Comparison of ENCODE assay signal across 18 mouse cellular contexts in the genomic region with DNA sequence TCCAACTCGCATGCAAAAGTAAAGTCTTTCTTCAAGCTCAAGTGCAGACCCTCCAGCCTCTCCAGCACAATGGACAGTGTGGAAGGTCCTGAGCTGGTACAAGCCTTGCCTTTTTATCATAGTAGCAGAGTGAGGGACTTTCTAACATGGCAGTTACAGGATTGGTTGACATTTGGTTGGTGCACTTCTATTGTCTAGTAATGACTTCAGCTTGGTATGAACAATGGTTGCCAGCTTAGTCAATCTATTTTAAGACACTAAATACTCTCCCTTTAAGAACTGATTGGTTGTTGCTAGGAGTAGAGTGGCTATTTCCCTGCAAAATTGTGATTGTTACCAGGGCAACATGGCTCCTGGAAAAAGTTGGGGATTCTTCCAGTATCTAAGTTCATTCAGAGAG. TPM values are rescaled to one million over a fixed set of nuclear protein-coding genes. Genes with fewer than 3 reads are reported as not detected.
A peak's percentile ranks its signal among the peaks of the same experiment; 100 is the strongest.
DNase-seq lines count a peak whose midpoint lies in the region; ATAC-seq lines count a peak whose summit lies in the region.
"Had no signal": no experiment of that assay in that cellular context is flagged by ENCODE, and none has a peak within 500 bp of the region (broad histone marks: within the 10 kb centered on the region; RNA-seq: fewer than 3 reads in every experiment).

No protein-coding gene starts in this region.

- H3K36me3 ChIP-seq in heart, embryonic 14.5 days (ENCODE audit: control insufficient read depth, insufficient read depth, low read length), result no peaks in the 10 kb centered on the region
- H3K36me3 ChIP-seq: embryonic facial prominence, embryonic 12.5 days had no signal

- H3K4me1 ChIP-seq in heart, embryonic 14.5 days (ENCODE audit: control insufficient read depth in 2 of 2, insufficient read depth in 2 of 2, low read length in 2 of 2), result peaks cover 0 to 5% of the 10 kb centered on the region in 2 experiments; a peak in 2 of 4 replicates
- H3K4me1 ChIP-seq: embryonic facial prominence, embryonic 12.5 days had no signal

- no peaks in the 10 kb centered on the region for H3K9me3 ChIP-seq in heart, embryonic 14.5 days (ENCODE audit: control insufficient read depth, low read length)
- H3K9me3 ChIP-seq: embryonic facial prominence, embryonic 12.5 days had no signal

- H3K27ac ChIP-seq in heart, embryonic 14.5 days (replicated peaks in 1 of 2; ENCODE audit: control insufficient read depth in 1 of 2, insufficient read depth in 1 of 2, low read depth in 2 of 2, low read length in 2 of 2), result peak overlapping the region; percentile 73 to 78
- H3K27ac ChIP-seq: embryonic facial prominence, embryonic 12.5 days had no signal

- 62% methylated on average over 1 of the region's 1 CpGs for WGBS in heart, embryonic 14.5 days

- peak; percentile 22 for DNase-seq in layer of hippocampus, adult 9-11 months
- DNase-seq in layer of hippocampus, postnatal 36 days, result no peak
- peak; percentile 55 to 76 for DNase-seq in heart, adult 9 months (ENCODE audit: low spot score in 2 of 2)
- DNase-seq in heart, postnatal 4 days, result peak; percentile 49
- DNase-seq in retina, postnatal 1 day, result no peak
- no peak for DNase-seq in left cerebral cortex, postnatal 4 days
- DNase-seq: cerebellum, adult 9-10 months; liver; thymus, postnatal 25 days had no signal

- H3K27me3 ChIP-seq in heart, embryonic 14.5 days (ENCODE audit: control insufficient read depth, insufficient read depth, low read length), result no peaks in the 10 kb centered on the region
- H3K27me3 ChIP-seq: embryonic facial prominence, embryonic 12.5 days had no signal

- intact Hi-C loops in left cerebral cortex, postnatal 4 days (cut with DNase I), result no loop called here

- peak; percentile 76 for ATAC-seq in heart, embryonic 14.5 days (ENCODE audit: insufficient number of reproducible peaks, insufficient read depth, low FRiP score, low read depth)
- ATAC-seq: forebrain, embryonic 14.5 days; hindbrain, embryonic 16.5 days; intestine, postnatal 0 days; lung, postnatal 0 days had no signal

- peak overlapping the region; percentile 12; the same call in 1 of the 2 replicates for H3K4me2 ChIP-seq in heart, embryonic 14.5 days (ENCODE audit: low read length)
- H3K4me2 ChIP-seq: embryonic facial prominence, embryonic 12.5 days; midbrain, embryonic 11.5 days had no signal

- no peak overlapping the region for H3K4me3 ChIP-seq in heart, embryonic 14.5 days (ENCODE audit: control insufficient read depth in 1 of 2, insufficient read depth in 1 of 2, low read depth in 1 of 2, low read length in 2 of 2)
- H3K4me3 ChIP-seq: embryonic facial prominence, embryonic 12.5 days; erythroblast, embryonic 14.5 days; myocyte had no signal

- H3K9ac ChIP-seq in heart, embryonic 14.5 days (ENCODE audit: low read length), result no peak overlapping the region
- H3K9ac ChIP-seq: embryonic facial prominence, embryonic 12.5 days had no signal

RNA-seq across cellular contexts. Expression of gene Cox18, which starts 45.7 kb away (rescaled TPM):
- total RNA-seq in layer of hippocampus, postnatal 36 days (2021), result 10 to 100 TPM; 22.4 to 23.7 TPM
- polyA plus RNA-seq in heart, embryonic 14.5 days (2014; fragmentation: Nextera tagmentation; extraction: Ambion mirVana), result 26.0 and 26.5 TPM in 2 replicates
- total RNA-seq in heart, postnatal 4 days (2021), result 10 to 100 TPM; 17.0 to 18.9 TPM
- 10 to 100 TPM; 25.6 to 26.1 TPM for total RNA-seq in left cerebral cortex, postnatal 4 days (2021)

Comparison
In these comparisons a context has a peak if more than half of its experiments do, and no peak if none do; other contexts are left out.
1. DNase-seq: peak in layer of hippocampus, adult 9-11 months (single experiment), heart, adult 9 months (2 of 2) and heart, postnatal 4 days (single experiment); none in layer of hippocampus, postnatal 36 days (0 of 2), retina, postnatal 1 day (single experiment) and left cerebral cortex, postnatal 4 days (single experiment).